Mouse (Mus musculus) T-helper 1 cell (primary cell): ENCODE data around the gene Rab11fip3.

Experiments used
- in situ Hi-C: fragments of 300-600 bp; cut with MboI, MseI; formaldehyde crosslinking; loops from one replicate; pipeline ENCODE4 v1.15.1; 2025; ENCODE audit warnings: high pct_unique_total_duplicates

Rab11fip3 gene

GRCm38 (mm10) chr17:25956201-25956600 lies 113.2 kb downstream of the Rab11fip3 start:
- in situ Hi-C loops, result no loop called here

GRCm38 (mm10) chr17:25955736-25956135 lies 113.6 kb downstream of the Rab11fip3 start:
- in situ Hi-C loops, result no loop called here

GRCm38 (mm10) chr17:25954671-25955070 lies 114.7 kb downstream of the Rab11fip3 start:
- in situ Hi-C loops, result no loop called here

DNA sequence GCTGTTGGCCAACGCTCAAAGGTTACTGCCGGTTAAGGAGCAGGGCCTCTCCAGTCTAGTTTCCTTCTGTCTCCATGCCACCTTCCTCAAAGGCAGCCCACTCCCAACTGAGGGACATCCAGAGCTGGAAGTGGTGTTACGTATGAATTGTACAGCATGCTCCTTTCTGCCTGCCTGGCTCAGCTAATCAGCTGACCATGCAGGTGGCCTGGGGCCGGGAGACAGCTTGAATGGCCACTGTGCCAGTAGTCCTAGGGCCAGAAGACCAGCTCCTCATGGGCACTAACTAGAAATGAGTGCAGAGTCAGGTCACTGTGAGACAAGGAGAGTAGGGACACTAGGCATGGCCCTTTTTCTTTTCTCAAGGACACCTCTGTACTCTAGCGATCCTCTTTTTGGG lies 116.2 kb downstream of the Rab11fip3 start:
- in situ Hi-C loops, result no loop called here

DNA sequence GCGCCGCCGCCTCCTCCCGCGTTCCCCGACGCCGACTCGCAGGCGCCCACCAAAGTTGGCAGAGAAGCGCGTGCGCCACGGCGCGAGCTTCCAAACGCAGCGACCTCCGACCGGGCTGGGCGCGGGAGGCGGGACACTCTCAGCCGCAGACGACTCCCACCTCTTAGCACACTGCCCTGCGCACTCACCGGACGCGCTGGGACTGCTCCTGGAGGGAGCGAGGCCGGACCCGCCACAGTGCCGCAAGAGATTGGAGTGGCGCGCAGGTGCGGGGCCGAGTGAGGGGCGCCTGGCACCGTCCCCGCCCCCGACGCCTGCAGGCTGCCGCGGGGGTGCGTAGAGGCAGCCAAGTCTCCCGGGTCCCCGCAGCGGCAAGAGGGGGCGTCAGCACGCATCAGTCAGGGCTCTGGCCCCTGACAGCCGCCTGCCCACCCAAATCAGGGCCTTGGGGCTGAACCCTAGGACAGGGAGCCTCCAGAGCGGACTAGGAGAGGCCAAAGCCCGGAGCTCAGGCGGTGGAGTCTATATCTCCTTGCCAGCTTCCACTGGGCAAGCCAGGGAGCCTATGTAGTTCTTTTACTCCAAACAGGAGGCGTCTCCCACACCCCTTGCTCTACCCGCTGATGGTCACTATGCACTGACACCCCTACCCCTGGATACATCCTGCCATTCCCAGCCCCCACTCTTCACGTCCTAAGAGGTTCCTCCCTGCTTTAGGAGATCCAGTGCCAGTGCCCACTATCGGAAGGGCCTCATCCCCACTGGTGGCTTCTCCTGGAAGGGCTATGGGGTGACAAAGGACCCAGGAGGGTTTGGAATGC lies 117.3 kb downstream of the Rab11fip3 start, which contains the start of gene A930017K11Rik:
Gene A930017K11Rik, minus strand, starts transcription at position 763 of the 821 bp plus-strand sequence.
- in situ Hi-C loops, result no loop called here

- in situ Hi-C loops, result no loop called here
These were observed 118.0 kb downstream of the Rab11fip3 start for GRCm38 (mm10) chr17:25951225-25951802.

DNA sequence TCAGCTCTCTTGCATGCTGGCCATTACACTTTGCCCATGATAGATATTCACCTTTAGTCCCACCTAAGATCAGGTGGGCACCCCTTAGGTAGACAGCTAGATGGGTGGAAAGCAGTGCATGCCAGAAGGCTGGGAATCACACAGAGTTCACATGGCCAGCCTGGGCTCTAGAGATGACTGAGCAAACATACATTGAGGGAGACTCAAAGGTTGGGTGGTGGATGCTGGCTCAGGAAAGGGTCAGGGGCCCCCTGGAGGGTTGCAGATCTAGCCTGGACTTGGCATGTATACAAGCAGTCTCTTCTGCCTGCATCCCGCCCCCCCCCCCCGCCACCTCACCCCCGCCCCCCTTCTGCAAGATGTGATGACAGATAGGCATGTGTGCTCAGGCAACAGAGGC lies 118.6 kb downstream of the Rab11fip3 start:
- in situ Hi-C loops, result no loop called here

- in situ Hi-C loops, result no loop called here
These were observed 119.4 kb downstream of the Rab11fip3 start for GRCm38 (mm10) chr17:25949981-25950380.

- in situ Hi-C loops, result no loop called here
These were observed 121.3 kb downstream of the Rab11fip3 start for GRCm38 (mm10) chr17:25948051-25948450.

DNA sequence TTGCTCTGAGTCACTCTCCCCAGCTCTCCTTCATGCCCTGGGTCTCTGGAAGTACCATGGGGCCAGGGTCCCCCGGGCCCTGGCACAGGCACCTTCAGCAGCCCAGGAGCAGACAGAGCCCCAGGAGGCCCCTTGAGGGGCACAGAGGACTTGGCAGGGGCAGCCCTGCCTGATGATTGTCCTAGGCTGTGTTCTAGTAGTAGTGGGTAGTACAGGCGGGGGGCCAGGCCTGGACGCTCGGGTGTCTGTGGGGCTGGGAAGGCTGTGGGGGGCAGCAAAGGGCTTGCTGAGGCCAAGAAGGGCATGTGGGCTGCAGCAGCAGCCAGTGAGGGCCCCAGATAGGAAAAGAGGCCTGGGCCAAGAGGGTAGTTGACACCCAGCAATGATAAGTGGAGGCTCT lies 121.8 kb downstream of the Rab11fip3 start:
- in situ Hi-C loops, result no loop called here

GRCm38 (mm10) chr17:25946891-25947290 lies 122.5 kb downstream of the Rab11fip3 start:
- in situ Hi-C loops, result no loop called here

DNA sequence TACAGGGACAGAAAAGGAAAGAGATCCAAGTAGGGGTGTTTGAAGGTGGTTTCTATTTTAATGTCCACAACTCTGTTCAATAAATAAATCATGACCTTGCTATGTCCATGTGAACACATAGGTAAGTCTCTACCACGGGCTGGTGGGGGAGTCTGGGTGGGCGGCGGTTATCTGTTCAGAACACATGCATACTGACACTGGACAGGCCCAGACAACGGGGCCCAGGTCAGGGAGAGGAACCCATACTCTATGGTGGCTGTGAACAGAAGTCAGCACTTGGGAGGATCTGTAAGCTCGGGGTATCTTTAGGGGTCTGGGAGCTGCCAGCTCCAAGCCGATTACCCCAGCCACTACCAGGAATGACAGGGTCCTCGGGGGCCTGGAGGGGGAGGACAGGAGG lies 123.0 kb downstream of the Rab11fip3 start:
- in situ Hi-C loops, result no loop called here

DNA sequence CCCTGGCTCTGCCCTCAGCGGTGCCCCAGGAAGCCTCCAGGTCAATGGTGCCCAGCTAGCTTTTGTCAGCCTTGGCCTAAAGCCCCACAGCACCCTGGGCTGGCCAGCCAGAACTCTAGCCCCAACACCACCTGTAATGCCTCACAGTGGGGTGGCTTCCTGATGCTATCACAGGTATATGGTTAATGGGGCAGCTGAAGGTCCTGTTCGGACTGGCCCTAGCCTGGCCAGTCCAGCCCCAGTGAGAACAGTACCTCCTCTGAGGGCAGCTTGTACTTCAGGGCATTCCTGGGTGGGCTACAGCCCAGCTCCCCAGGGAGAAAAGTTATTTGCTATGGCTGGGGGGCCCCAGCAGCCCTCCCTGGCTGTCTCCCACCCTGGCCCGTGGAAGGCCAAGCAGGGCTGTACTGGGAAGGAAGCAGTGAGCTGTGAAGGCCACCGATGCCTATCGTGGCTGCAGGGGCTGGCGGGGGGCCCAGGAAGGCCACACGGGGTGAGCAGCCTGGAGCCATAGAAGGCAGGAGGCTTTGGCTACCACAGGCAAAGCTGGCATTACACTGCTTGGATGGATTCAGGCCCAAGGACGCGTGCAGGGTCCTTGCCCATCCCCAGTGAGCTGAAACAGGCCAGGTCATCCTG lies 123.7 kb downstream of the Rab11fip3 start:
- in situ Hi-C loops, result no loop called here

- in situ Hi-C loops, result no loop called here
These were observed 124.8 kb downstream of the Rab11fip3 start, which contains the start of the genes Pigq and Nhlrc4 for GRCm38 (mm10) chr17:25944366-25945163. TSS of gene Pigq (minus strand) at chr17:25944936. TSS of gene Nhlrc4 (minus strand) at chr17:25944961.

DNA sequence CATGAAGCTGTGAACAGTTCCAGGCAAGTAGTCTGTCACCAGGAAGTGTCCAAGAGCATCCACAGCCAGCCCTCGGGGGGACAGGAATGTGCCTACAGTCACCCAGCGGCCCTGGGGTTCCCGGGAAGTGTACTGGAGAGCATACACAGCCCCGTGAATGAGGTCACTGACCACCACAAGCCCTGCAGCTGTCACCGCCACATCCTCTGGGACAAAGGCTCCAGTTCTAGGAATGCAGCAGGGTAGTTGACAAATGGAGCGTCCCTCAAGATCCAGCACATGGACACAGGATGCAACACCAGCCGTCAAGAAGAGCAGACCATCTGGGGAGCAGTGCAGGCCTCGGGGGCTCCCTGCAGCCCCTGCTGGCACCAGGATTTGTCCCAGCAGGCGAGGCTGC lies 125.6 kb downstream of the Rab11fip3 start:
- in situ Hi-C loops, result no loop called here

DNA sequence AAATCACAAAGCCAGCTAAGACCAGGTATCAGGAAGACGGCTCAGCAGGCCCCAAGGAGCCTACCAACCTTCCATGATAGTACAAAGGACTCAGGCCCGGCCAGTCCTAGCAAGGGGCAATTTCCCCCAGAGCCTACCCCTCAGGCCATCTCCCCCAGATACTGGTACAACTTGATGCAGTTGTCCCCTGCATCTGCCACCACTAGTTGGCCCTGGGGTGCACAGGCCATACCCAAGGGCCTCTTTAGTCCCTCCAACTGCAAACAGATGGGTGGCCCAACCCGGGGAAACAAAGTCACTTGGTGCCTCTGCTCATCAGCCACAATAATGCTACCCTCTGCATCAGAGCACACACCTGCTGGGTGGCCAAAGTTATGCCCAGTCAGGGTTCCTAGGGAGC lies 126.1 kb downstream of the Rab11fip3 start:
- in situ Hi-C loops, result no loop called here

DNA sequence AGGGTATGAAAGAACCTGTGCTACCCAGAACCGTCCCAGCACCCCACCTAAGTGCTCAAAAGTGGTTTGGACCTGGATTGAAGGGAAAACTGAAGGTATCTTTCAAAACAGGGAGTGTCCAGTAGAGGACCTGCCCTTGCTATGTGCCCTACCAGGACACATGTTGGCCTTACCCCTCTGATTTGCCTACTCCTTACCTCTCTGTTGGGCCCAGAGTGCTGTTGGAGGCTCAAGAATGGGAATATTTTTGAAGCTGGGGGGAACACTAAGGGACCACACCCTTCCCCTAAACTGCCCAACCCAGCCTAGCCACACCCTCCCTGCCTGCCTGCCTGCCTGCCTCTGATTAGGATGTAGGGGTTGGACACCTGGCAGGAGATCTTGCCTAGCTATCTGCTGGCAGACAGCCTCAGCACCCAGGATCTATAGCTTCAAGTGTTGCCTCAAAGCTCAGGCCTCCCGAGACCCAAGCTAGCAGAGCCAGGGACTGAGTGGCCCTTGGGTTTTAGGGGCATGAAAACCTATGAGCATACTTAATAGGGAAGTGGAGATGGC lies 126.7 kb downstream of the Rab11fip3 start:
- in situ Hi-C loops, result no loop called here

- in situ Hi-C loops, result no loop called here
These were observed 127.7 kb downstream of the Rab11fip3 start for GRCm38 (mm10) chr17:25941511-25942241.
